Mouse (Mus musculus) thymus, postnatal 25 days (tissue): ENCODE data around the gene Mapk1ip1.
A peak's percentile ranks its signal among the peaks of the same experiment; 100 is the strongest.

ENCODE experiments used
- DNase-seq: peaks from one replicate; pipeline ENCODE4 v3.0.0; 2022

Gene Mapk1ip1

DNA sequence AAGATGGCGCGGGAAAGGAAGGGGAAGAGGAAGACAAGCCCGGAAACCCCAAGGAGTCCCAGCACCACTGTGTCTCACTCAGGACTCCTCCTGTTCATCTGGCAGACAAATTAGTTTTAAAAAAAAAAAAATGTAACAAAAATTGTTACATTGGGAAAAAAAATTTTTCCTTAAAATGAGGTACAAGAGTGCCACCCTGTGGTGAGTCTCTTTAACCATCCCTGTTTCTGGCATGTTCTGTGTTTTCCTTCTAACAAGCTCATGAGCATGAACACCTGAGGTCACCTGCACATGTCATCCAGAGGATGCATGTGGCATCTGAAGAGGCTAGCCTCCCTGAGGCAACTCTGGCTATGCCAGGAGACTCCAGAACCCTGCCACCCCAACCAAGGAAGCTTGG lies 11.0 kb downstream of the Mapk1ip1 start:
- DNase-seq = no peak

GRCm38 (mm10) chr7:138827812-138828211 lies 18.3 kb downstream of the Mapk1ip1 start:
- DNase-seq = peak; percentile 46

- DNase-seq = no peak
Measured at GRCm38 (mm10) chr7:138824995-138825756, 20.9 kb downstream of the Mapk1ip1 start.

GRCm38 (mm10) chr7:138824423-138824822 lies 21.6 kb downstream of the Mapk1ip1 start:
- no peak for DNase-seq

DNA sequence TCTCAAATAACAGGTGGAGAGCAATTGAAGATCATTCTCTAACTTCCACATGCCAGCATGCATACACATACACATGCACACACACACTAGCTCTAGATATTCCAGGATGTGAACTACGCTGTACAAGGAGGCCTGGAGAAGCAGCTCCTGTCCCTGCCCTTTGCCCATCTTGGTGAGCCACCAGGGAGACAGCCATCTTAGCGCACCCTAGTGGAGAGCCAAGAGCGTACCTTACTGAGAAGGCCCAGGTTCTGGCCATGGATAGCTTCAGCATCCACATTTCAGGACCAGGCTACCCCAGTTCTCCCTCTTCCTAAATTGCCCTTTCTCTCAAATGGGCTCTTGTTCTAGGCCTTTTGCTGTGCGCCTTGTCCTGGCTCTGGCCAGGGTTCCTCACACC lies 27.8 kb downstream of the Mapk1ip1 start:
- DNase-seq = peak; percentile 16

DNA sequence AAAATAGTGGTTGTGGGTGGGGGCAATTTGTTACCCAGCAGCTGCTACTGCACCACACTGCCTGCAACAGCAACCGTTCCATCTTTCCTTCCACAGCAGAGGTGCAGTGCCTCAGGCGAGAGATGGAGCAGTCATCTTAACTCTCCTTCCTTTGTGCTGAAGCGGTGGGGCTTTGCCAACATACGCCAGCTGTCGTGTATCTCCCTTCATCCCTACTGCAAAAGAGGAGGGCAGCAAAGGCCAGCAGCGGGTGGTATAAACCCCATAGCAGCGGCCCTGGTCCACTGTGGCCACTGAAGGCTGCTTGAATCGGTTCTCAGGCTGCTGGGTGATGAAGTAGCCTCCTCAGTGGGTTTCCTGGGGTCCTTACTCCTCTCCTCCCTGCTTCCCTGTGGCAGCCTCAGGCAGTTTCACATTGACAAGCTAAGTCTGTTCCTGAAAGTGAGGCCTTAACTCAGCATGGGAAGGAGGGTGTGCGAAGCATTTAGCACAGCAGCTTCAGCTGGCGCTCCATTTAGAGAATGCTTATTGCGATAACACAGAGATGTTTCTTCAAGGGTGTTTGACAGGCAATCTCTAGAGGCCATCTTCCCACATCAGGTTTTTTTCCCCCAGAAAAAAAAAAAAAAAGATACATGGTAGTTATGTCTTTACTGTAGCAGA lies 32.7 kb downstream of the Mapk1ip1 start:
- no peak for DNase-seq

- DNase-seq = no peak
Measured at GRCm38 (mm10) chr7:138807146-138807545, 38.9 kb downstream of the Mapk1ip1 start.

DNA sequence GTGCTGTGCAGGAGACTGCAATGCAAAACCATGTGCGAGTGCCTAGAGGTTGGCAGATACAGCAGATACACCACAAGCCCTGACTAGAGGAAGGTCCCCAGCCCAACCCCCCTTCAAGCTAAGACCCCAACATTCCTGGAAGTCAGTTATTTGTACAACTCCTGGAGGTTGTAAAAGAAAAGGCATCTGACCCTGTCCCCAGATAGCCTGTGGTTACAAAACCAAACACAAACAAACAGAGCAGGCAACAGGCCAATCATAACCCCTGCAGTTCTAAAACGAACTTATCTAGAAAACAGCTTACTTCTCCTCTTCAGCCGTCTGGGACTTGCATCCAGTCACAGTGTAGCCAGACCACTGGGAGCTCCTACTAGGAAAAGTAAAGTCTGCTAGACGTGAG lies 42.7 kb downstream of the Mapk1ip1 start:
- no peak for DNase-seq

GRCm38 (mm10) chr7:138788109-138788508 lies 58.0 kb downstream of the Mapk1ip1 start:
- DNase-seq = no peak
